Mouse (Mus musculus) ES-E14 (cell line): ENCODE data around the gene Mapk8ip3.

ENCODE experiments used
- CHD2 ChIP-seq: IDR thresholded peaks from 2 replicates; pipeline ENCODE4 v1.6.1; 2014; ENCODE audit warnings: mild to moderate bottlenecking, low read depth, low read length, inconsistent platforms
- MAFK ChIP-seq: IDR thresholded peaks from 2 replicates; pipeline ENCODE4 v1.6.1; 2014; ENCODE audit warnings: mild to moderate bottlenecking, low read depth, low read length, inconsistent platforms; ENCODE audit not compliant: insufficient read depth

DNA sequence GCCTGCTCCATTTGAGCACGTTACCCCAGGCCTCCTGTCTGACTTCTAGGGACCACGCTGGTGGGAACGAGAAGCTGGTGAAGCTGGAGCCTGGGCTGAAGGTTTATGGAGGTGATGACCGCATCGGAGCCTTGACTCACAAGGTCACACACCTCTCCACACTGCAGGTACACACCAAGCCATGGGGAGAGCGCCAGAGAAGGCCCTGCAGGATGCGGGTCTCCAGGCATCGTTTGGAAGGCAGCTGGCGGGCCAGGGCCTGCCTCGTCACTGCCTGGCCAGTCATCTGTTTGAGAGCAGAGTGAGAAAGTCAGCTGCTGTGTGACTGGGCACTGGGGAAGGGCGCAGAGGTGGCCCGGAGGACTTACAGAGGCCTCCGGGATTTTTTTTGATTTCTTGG, 80.2 kb downstream of the Mapk8ip3 start:
- TF ChIP-seq CHD2 = no peak
- no peak for TF ChIP-seq MAFK
